Mouse (Mus musculus) CD4-positive, CD25-positive, alpha-beta regulatory T cell, adult 4 months (primary cell): Measurements from ENCODE around the gene Olfr1417. TPM values are rescaled to one million over a fixed set of nuclear protein-coding genes. Genes with fewer than 3 reads are reported as not detected.

Experiments used
- ATAC-seq: one replicate; pipeline ENCODE4 v1.8.0; 2017
- polyA plus RNA-seq, 2 experiments: library from polyadenylated mRNA; unstranded; fragments of 100-300 nt; shearing (Covaris generic); gene quantifications; one replicate each; pipeline ENCODE4 v1.2.1; 2017

The Olfr1417 gene
- polyA plus RNA-seq, 2 experiments from 2014 or later = not detected

GRCm38 (mm10) chr19:11810003-11810758, 28.8 kb downstream of the Olfr1417 start:
- ATAC-seq = no peak

GRCm38 (mm10) chr19:11808452-11808851, 30.6 kb downstream of the Olfr1417 start:
- no peak for ATAC-seq

DNA sequence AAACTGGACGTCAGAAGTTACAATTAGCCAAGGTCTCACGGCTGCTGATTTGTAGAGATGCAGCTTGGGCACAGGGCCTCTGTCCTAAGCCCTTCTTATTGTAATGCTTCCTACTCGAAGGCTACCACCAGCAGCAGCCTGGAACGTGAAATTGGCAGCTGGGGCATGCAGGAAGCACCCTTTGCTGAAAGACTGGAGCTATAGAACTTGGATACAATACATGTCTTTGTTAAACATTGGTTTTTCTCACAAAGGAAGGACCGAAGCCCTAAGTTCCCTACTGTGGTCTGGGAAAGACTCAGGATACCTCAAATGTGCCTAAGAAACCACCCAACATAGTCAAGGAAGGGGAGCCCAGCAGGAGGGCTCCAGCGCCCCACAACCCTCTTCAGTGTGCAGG, 31.2 kb downstream of the Olfr1417 start:
- no peak for ATAC-seq

DNA sequence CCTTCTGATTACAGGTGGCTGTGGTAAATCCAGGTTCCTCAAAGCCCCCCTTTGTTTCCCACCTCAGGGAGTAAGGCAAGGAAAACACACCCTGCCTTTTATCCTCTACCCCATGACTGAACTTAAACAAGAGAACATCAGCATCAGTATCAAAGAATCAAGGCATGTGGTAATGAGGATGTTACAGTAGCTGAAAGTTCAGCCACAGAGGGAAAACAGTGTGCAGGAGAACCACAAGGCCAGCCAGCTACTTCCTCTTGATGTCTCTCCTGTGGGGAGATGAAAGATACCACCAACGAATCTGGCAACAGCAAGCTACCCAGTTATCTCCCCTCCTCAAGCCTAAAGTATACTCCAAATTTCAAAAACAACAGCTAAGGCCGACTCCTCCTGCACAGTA, 31.8 kb downstream of the Olfr1417 start:
- ATAC-seq = no peak

DNA sequence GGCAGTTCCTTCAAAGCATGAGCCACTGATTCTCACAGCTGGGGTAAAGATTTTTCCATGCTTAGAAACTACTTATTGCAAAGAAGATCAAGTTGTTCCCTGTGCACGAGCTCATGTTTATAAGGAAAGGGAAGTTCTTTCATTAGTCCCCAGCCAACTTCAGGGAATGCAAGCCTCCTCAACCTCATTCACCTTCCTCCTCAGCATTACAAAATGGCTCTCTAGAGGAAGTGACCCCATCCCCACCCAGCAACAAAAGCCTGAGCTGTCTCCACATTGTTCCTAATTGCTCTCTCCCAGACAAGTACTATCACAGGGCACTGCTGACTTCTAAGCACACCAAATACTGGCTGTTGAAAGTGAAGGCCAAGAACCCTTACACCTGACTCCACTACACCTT, 34.6 kb downstream of the Olfr1417 start:
- ATAC-seq = no peak

GRCm38 (mm10) chr19:11800531-11801315, 38.3 kb downstream of the Olfr1417 start:
- no peak for ATAC-seq

GRCm38 (mm10) chr19:11794447-11794846, 44.6 kb downstream of the Olfr1417 start:
- ATAC-seq = no peak

GRCm38 (mm10) chr19:11793741-11794359, 45.2 kb downstream of the Olfr1417 start:
- no peak for ATAC-seq

- ATAC-seq = no peak
Measured at GRCm38 (mm10) chr19:11791825-11792224, 47.2 kb downstream of the Olfr1417 start.

- no peak for ATAC-seq
Measured at GRCm38 (mm10) chr19:11788876-11789275, 50.1 kb downstream of the Olfr1417 start.

DNA sequence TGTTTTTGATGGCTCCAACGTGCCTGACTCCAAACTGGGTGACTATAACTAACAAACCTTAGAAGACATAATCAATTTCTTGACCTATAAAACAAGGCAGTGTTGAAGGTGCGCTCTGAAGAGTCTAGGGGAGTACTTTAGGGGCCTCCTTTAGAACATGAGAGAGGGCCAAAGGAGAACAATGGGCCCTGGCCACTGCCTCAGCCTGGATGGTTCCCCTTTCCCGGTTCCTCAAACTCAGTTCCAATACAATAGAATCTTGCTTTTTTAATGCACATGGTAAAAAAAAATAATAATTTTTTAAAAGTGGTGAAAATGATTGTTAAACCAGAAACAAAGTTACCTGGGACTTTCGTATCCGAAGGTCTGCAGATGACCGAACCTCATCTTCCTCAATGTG, 51.2 kb downstream of the Olfr1417 start:
- ATAC-seq = no peak

DNA sequence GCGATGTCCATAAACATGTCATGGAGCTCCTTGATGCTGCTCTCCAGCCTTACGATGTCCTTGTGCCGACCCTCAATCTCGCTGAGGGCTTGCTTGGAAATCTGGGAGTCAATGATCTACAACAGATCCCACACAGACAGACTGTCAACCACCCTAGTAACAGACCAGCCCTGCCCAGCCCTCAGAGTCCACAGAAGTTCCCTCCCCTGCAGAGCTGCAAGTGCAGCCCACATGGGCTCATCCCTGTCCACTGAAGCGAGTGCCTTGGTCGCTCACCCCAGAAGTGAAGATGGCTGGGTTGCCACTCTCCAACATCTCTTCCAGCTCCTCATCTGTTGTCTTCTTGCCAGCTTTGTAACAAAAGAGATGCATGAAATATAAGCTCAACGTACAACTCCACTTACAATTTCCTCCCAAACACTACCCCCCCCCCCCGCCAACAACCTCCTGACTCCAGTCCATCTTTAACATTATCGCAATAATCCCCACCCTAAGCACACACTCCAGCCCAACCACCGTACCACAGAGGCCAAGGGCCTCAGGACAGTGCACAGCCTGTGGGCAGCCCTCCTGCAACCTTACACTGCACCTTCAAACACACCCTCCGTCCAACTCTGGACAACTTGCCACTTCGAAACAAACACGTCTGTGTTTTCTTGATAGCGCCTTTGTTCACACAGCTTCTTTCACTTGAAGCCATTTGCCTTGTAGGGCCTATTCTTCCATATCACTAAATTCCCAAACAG, 53.4 kb downstream of the Olfr1417 start:
- no peak for ATAC-seq

DNA sequence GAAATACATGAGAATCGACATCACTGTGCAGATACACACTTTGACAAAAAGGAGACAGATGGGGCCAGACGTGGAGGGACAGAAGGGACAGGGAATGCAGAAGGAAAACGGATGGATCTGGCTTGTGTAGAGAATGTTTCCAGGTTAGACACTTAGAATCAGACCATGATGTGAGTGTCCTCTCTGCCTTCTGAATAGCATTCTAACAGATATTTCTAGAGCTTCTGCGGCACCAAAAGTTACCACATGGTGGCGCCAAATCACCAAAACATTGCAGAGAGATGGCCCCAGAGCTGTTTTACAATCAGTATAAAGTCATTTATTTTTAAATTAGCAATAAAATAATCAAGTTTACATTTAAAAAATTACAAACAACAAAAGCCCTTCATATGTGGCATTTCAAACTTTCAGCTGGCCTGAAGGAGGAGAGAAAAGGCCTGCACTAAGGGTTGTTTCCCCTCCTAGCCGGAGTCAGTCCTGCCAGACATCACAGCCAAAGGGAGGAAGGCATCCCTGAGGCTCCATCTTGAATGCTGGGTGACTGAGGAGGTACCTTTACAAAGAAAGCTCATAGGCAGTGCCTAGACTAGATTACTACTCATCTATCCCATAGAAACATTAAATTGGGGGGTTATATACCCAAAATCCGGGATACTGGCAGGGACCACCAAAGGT, 61.7 kb downstream of the Olfr1417 start:
- ATAC-seq = no peak

Other genes with a start within 250 kb of the Olfr1417 start
- gene Ms4a6d, start 234.4 kb downstream of the Olfr1417 start, polyA plus RNA-seq = 10 to 100 TPM in 1 of 2 experiments, 1 to 10 TPM in 1; 8.9 to 10.9 TPM
- gene Ms4a2, start 215.5 kb downstream of the Olfr1417 start, polyA plus RNA-seq = not detected
- not detected for gene Ms4a3, start 198.4 kb downstream of the Olfr1417 start, polyA plus RNA-seq
- gene Oosp2, start 178.7 kb downstream of the Olfr1417 start, polyA plus RNA-seq = not detected
- gene Oosp1, start 148.1 kb downstream of the Olfr1417 start, polyA plus RNA-seq = not detected
- gene Oosp3, start 142.2 kb downstream of the Olfr1417 start, polyA plus RNA-seq = not detected
- not detected for gene Gif, start 91.7 kb downstream of the Olfr1417 start, polyA plus RNA-seq
- gene Mrpl16, start 68.8 kb downstream of the Olfr1417 start, polyA plus RNA-seq = 10 to 100 TPM; 39.7 to 40.2 TPM
- 1 to 10 TPM; 2.5 to 2.6 TPM for gene Stx3, start 19.8 kb downstream of the Olfr1417 start, polyA plus RNA-seq
- gene Olfr1418, start 21.8 kb upstream of the Olfr1417 start, polyA plus RNA-seq = not detected
- not detected for gene Olfr1419, start 35.9 kb upstream of the Olfr1417 start, polyA plus RNA-seq
- under 1 TPM in 1 of 2 experiments, not detected in 1; 0.42 TPM for gene Olfr1420, start 47.3 kb upstream of the Olfr1417 start, polyA plus RNA-seq
- 10 to 100 TPM; 17.6 to 18.1 TPM for gene Patl1, start 73.2 kb upstream of the Olfr1417 start, polyA plus RNA-seq
- 1 to 10 TPM; 5.5 to 8.0 TPM for gene Osbp, start 126.7 kb upstream of the Olfr1417 start, polyA plus RNA-seq
- under 1 TPM in 1 of 2 experiments, not detected in 1; 0.05 TPM for gene Olfr1423, start 202.1 kb upstream of the Olfr1417 start, polyA plus RNA-seq
- gene Olfr1424, start 223.5 kb upstream of the Olfr1417 start, polyA plus RNA-seq = not detected
- gene Olfr1425, start 238.5 kb upstream of the Olfr1417 start, polyA plus RNA-seq = not detected